Mouse (Mus musculus): ENCODE results near the gene Elfn1.

The Elfn1 gene

GRCm38 (mm10) chr5:140023941-140024500 is 116.3 kb downstream of the Elfn1 start:
- peak; percentile 19 to 32 for DNase-seq (ENCODE audit: low spot score in 2 of 2)
